Mouse (Mus musculus) ES-E14 (cell line): Measurements from ENCODE around the gene Gm43552.

Source experiments
- CHD2 ChIP-seq: IDR thresholded peaks from 2 replicates; pipeline ENCODE4 v1.6.1; 2014; ENCODE audit warnings: mild to moderate bottlenecking, low read depth, low read length, inconsistent platforms
- HCFC1 ChIP-seq: IDR thresholded peaks from 2 replicates; pipeline ENCODE4 v1.6.1; 2012; ENCODE audit warnings: low read length, inconsistent platforms, borderline replicate concordance; ENCODE audit not compliant: insufficient read depth
- ZC3H11A ChIP-seq: IDR thresholded peaks from 2 replicates; pipeline ENCODE4 v1.6.1; 2012; ENCODE audit warnings: low read depth, mild to moderate bottlenecking, inconsistent platforms, low read length, borderline replicate concordance

DNA sequence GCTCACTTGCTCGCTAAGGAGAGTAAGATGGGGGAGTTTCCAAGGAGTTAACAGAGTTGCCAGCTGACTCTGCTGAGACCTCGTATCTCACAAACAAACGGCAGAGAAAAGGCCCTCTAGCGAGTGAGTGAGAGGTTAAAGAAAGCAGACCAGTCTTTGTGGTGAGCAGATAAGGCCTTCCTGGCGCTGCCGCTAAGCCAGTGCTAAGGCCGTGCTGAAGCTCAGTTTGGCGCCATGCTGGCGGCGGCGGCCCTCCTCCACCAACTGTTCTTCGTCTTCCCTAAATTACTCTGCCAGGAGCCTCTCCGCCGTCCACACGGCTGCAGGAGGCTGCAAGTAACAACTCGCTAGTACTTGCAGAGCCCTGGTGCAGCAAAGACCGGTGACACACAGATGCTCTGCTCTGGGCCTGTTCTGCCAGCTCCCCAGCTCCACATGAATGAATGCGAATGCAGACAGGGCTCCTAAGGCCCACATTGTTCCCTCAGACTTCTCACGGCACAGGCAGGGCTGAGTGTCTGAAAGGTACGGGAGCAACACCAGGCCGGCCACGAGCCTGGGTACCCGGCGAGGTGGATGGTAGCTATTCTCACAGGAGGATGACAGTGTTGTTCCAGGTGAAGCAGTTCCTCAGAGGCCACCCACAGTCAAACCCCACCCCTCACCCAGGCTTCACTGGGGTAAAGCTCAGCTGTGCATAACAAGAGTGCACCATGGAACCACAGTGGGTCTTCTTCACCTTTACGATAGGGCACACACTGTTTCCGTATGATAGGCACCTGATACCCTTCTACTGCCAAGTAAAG is 76.8 kb downstream of the Gm43552 start:
- TF ChIP-seq HCFC1, result no peak
- TF ChIP-seq CHD2, result no peak
- TF ChIP-seq ZC3H11A, result no peak
